Mouse (Mus musculus) bone marrow, adult 2 months (tissue): ENCODE measurements around the gene Yif1a. TPM values are rescaled to one million over a fixed set of nuclear protein-coding genes. Genes with fewer than 3 reads are reported as not detected.

ENCODE experiments used
- H3K27ac ChIP-seq: fragments of 200-500 bp; 2 replicates; pipeline ENCODE4 v1.5.1; 2012; ENCODE audit warnings: low read depth, mild to moderate bottlenecking, control low read depth, inconsistent platforms, low read length; ENCODE audit not compliant: control insufficient read depth, poor library complexity, insufficient read depth
- H3K4me1 ChIP-seq: fragments of 200-500 bp; 2 replicates; pipeline ENCODE4 v1.6.1; 2011; ENCODE audit warnings: low read length; ENCODE audit not compliant: control insufficient read depth, insufficient read depth
- H3K4me3 ChIP-seq: fragments of 200-500 bp; replicated peaks from 2 replicates; pipeline ENCODE3; 2011; ENCODE audit warnings: mild to moderate bottlenecking, low read depth, low read length, control low read depth; ENCODE audit not compliant: control insufficient read depth
- CTCF ChIP-seq: fragments of 200-500 bp; IDR thresholded peaks from 2 replicates; pipeline ENCODE4 v1.5.1; 2011; ENCODE audit warnings: low read length, control low read depth; ENCODE audit not compliant: control insufficient read depth, insufficient read depth
- POLR2A ChIP-seq: fragments of 200-500 bp; IDR thresholded peaks from 2 replicates; pipeline ENCODE4 v1.6.1; 2011; ENCODE audit warnings: low read depth, mild to moderate bottlenecking, control low read depth, low read length, borderline replicate concordance; ENCODE audit not compliant: control insufficient read depth
- WGBS: fragments of 180-500 bp; shearing (Covaris S2); methylation state at CpG from one replicate; pipeline ENCODE4 v1.1.7; 2018; 5-methylcytosine and 5-hydroxymethylcytosine counted together
- polyA plus RNA-seq: library from polyadenylated mRNA; stranded (reverse); fragments of >200 nt; gene quantifications from 2 replicates; pipeline ENCODE4 v1.2.4, GENCODE M21; 2011; ENCODE audit warnings: low replicate concordance; ENCODE audit not compliant: missing spikeins, insufficient read depth, insufficient read length

Yif1a gene
- polyA plus RNA-seq, 1 experiment = 15.0 TPM

DNA sequence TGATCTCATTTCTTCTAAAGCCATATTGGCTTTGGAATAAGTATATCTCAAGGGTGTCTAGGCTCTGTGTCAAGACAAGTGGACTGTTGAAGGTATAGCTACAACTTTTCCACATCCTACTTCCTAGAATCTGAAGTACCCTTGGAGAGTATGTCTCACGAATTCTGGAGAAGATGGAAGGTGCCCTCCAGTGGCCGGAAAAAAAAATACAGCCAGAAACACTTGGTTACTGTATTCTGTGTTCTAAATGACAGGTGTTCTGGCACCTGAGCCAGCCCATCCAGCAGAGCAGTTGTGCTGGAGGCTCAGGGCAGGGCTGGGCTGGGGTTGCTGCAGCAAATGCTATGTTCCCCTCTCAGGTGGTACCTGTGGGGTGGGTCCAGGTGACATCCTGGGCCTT, 51.3 kb downstream of the Yif1a start:
- no peak overlapping the region for H3K27ac ChIP-seq
- 15% methylated on average over 2 of the region's 2 CpGs for WGBS
- TF ChIP-seq CTCF = no peak
- TF ChIP-seq POLR2A = no peak
- no peaks in the 10 kb centered on the region for H3K4me1 ChIP-seq
- no peak overlapping the region for H3K4me3 ChIP-seq

Other genes with a start within 250 kb of the Yif1a start
- gene Ccs, start 249.2 kb upstream of the Yif1a start, polyA plus RNA-seq = 77.4 and 91.7 TPM in 2 replicates
- gene Ccdc87, start 249.2 kb upstream of the Yif1a start, polyA plus RNA-seq = not detected in 2 replicates
- gene Ctsf, start 233.4 kb upstream of the Yif1a start, polyA plus RNA-seq = 19.4 and 22.2 TPM in 2 replicates
- 2.1 TPM in 1 of 2 replicates, not detected in the other for gene Actn3, start 210.6 kb upstream of the Yif1a start, polyA plus RNA-seq
- gene Zdhhc24, start 209.9 kb upstream of the Yif1a start, polyA plus RNA-seq = 6.3 and 11.0 TPM in 2 replicates
- 2.4 TPM in 2 replicates for gene Bbs1, start 181.9 kb upstream of the Yif1a start, polyA plus RNA-seq
- 17.2 and 27.5 TPM in 2 replicates for gene Dpp3, start 160.3 kb upstream of the Yif1a start, polyA plus RNA-seq
- not detected in 2 replicates for gene Peli3, start 145.4 kb upstream of the Yif1a start, polyA plus RNA-seq
- gene Mrpl11, start 126.4 kb upstream of the Yif1a start, polyA plus RNA-seq = 51.6 and 60.7 TPM in 2 replicates
- gene Npas4, start 98.2 kb upstream of the Yif1a start, polyA plus RNA-seq = 6.9 and 15.5 TPM in 2 replicates
- gene Slc29a2, start 64.7 kb upstream of the Yif1a start, polyA plus RNA-seq = 1.3 and 1.7 TPM in 2 replicates
- 5.9 and 8.3 TPM in 2 replicates for gene B4gat1, start 49.7 kb upstream of the Yif1a start, polyA plus RNA-seq
- gene AC124502.3, start 49.6 kb upstream of the Yif1a start, polyA plus RNA-seq = not detected in 2 replicates
- 40.6 and 68.0 TPM in 2 replicates for gene Brms1, start 47.2 kb upstream of the Yif1a start, polyA plus RNA-seq
- 0.68 and 3.6 TPM in 2 replicates for gene Rin1, start 38.1 kb upstream of the Yif1a start, polyA plus RNA-seq
- gene Cd248, start 20.5 kb upstream of the Yif1a start, polyA plus RNA-seq = 0.50 and 1.9 TPM in 2 replicates
- gene Tmem151a, start 3.0 kb upstream of the Yif1a start, polyA plus RNA-seq = not detected in 2 replicates
- 0.74 and 2.3 TPM in 2 replicates for gene Cnih2, start 10.0 kb downstream of the Yif1a start, polyA plus RNA-seq
- gene Rab1b, start 18.5 kb downstream of the Yif1a start, polyA plus RNA-seq = 25.0 and 31.8 TPM in 2 replicates
- 7.0 and 21.9 TPM in 2 replicates for gene Klc2, start 30.0 kb downstream of the Yif1a start, polyA plus RNA-seq
- gene Pacs1, start 184.6 kb downstream of the Yif1a start, polyA plus RNA-seq = 12.0 and 16.5 TPM in 2 replicates
- gene Sf3b2, start 206.9 kb downstream of the Yif1a start, polyA plus RNA-seq = 83.5 and 101 TPM in 2 replicates
- gene Gal3st3, start 209.8 kb downstream of the Yif1a start, polyA plus RNA-seq = 0.82 TPM in 1 of 2 replicates, not detected in the other
- not detected in 2 replicates for gene Catsper1, start 247.2 kb downstream of the Yif1a start, polyA plus RNA-seq